Mouse (Mus musculus): Measurements from ENCODE around the gene Eif5a2. TPM values are rescaled to one million over a fixed set of nuclear protein-coding genes. Genes with fewer than 3 reads are reported as not detected.
"Not testable (repeated sequence)": the region's sequence is repeated elsewhere in the genome, so short reads cannot be mapped to it uniquely, and the experiment has no call there.

Gene Eif5a2
- total RNA-seq (2021): 1 to 10 TPM in 1 of 2 experiments, under 1 TPM in 1; 0.84 to 1.0 TPM
- long read RNA-seq, experiment 1, full-length matches to known transcripts: 2 of 3 reads
- long read RNA-seq, experiment 1, partial matches to known transcripts: 0 of 3 reads
- long read RNA-seq, experiment 1, other reads (novel, unspliced or antisense): 1 of 3 reads
- long read RNA-seq, experiment 2, full-length matches to known transcripts: 1 of 1 reads
- long read RNA-seq, experiment 2, partial matches to known transcripts: 0 of 1 reads
- long read RNA-seq, experiment 2, other reads (novel, unspliced or antisense): 0 of 1 reads

GRCm38 (mm10) chr3:28780994-28781393, at the start of gene Eif5a2:
Gene Eif5a2 (plus strand): TSS chr3:28781276.
- peak; percentile 90 to 93 for DNase-seq

GRCm38 (mm10) chr3:28734712-28735111, 46.4 kb upstream of the Eif5a2 start:
- no peak for DNase-seq

DNA sequence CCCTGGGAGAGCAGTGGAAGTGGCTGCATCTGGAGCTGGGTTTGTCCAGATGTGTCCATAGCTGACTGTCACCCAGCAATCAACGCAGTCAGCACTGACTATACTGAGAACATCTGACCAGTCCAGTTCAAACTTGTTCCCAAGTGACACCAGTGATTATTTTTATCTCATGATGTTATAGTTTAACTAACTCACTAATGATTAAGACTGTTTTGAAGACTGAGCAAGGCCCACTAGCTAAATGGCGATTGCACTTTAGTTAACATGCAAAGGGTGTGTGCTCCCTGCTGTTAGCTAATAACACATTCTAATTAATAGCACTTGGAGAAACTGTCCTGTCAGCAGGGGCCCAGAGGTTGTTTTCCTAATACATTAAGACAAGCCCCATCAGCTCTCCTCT, 44.1 kb upstream of the Eif5a2 start:
- no peak for DNase-seq

DNA sequence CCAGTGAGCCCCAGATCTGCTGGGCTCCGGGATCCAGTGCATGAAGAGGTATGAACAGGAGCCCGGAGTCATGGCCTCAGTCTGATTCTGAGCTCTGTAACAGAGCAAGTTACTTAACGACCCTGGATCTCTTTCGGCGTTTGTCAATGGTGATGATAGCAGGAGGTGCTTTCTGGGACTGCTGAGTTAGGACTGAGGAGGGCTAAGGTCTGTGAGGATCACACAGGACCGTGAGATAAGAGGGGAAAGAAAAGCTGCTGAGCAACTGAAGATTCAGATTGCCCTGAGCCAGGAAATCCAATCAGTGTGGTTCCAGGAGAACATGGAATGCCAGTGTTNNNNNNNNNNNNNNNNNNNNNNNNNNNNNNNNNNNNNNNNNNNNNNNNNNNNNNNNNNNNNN, 40.7 kb upstream of the Eif5a2 start:
- no peak for DNase-seq

DNA sequence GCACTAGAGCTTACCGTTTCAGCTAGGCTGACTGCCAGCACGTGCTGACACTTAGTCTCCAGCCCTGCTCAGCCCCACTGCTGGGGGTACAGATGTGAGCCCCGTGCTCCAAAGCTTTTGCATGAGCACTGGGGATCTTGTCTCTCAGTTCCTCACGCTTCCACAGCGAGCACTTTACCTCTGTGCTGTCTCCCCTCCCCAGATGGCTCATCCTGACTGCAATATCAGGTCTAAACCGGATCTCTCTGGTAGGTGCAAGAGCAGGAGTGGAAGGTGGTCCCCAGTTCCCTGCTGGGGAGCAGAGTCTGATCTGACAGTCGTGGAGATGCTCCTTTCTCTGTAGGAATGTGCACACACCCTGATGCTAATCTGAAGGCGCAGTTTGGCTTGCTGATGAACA, 37.8 kb upstream of the Eif5a2 start:
- DNase-seq: no peak

DNA sequence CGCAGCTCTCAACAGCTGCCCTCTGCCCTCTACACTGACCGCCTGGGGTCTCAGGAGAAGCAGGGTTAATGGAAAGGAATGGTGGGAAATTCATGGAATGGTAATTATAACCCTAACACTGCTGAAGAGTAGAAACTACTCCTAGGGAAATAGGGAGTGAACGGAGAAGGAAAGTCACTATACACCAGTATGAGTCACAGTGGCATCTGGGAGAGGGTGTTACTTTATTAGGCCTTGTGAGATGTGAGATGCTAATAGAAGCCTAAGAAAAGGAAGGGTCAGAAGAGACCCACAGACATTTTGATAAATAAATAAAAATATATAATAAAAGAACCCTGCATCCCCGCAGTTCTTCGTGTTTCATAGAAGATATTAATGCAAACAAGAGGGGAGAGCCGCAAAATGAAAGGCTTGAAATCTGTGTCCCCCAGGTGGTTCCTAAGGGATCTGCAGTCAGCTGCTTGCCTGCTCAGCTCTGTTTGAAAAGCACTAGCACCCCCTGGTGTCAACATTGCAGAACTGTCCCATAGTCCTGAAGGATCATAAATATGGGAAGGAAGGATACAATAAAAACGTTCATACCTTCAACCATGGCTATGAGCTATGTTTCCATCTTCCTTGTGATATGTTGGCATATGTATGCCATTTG, 35.1 kb upstream of the Eif5a2 start:
- DNase-seq: peak; percentile 65 to 86

GRCm38 (mm10) chr3:28748151-28748550, 32.9 kb upstream of the Eif5a2 start:
- no peak for DNase-seq

DNA sequence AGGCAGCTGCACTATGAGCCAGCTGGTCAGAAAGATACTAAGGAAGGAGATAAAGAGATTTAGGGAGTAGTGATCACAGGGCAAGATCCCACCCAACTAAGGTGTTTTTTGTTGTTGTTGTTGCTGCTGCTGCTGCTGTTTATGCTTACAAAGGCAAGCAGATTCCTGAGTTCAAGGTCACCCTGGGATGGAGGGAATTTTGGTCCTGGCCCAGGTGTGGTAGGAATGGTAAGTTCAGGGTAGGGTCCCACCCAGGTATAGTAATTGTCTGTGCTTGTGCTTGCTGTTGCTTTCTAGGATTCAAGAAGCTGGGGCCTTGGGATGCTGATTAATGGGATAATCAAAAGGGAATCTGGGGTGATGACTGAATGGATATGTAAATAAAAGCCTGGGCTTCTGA, 32.1 kb upstream of the Eif5a2 start:
- no peak for DNase-seq

- DNase-seq: no peak
Observed at GRCm38 (mm10) chr3:28755477-28755876, 25.6 kb upstream of the Eif5a2 start.

DNA sequence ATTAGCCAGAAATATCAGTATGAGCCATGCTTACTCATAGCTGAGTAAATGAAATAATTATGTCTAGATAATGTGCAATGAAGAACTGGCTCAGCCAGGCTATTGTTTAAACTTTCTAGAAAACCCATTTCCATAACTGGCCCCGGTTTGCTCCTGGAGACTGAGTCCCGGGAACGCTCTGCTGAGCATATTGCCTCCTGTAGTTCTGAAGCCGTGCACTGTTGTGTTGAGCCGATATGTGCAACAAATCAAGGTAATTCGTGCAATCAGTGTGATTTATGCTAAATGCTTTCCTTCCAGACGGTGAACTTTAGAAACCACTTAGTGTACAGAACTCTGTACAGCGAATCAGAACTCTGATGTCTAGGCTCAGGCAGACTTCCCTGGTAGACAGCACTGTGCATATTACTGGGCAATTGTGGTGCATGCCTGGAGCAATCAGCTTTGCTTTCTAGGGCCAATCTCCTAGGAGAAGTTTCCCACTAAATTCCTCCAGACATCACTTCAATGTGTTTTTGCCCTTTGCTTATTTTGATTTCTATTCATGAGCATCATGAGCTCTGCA, 19.8 kb upstream of the Eif5a2 start:
- DNase-seq: no peak

GRCm38 (mm10) chr3:28766935-28767334, 14.1 kb upstream of the Eif5a2 start:
- DNase-seq: no peak

DNA sequence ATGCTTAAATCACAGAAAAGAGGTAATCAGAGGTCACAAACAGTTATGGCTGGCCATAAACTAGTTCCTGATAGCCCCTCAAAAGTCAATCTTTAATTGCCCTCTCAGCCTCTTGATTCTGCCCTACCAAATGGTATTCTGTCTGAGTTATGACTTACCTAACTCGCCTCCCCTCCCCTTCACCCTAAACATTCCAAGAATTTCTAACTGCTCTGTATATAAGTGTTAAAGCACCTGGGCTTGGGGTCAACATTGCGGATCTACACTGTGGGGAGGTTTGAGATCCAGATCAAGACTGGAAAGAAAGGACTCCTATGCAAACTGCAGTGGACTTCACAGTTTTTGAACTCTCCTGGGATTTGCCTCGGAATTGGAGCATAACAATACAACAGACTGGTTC, 12.9 kb upstream of the Eif5a2 start:
- DNase-seq: no peak

- not testable (repeated sequence) for DNase-seq
Observed at GRCm38 (mm10) chr3:28772919-28773318, 8.2 kb upstream of the Eif5a2 start.

GRCm38 (mm10) chr3:28775361-28775760, 5.7 kb upstream of the Eif5a2 start:
- no peak for DNase-seq

DNA sequence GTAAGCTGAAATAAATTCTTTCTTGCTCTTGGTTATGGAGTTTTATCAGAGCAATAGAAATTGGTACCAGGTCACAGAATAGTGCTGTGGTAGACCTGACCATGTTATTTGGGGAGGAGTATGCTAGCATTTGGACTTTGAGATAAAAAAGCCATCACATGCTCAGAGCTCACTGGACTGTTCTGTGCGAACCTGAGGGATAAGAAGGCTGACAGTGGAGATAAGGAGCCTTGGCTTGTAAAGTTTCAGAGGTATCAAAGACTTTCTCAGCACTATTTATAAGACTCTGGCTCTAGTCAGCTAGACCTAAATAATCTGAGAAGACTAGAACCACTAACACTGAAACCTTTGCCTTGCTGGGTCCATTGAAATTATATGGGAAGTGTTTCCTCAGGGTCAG, 5.1 kb upstream of the Eif5a2 start:
- DNase-seq: no peak

- no peak for DNase-seq
Observed at GRCm38 (mm10) chr3:28776491-28776890, 4.6 kb upstream of the Eif5a2 start.

- DNase-seq: no peak
Observed at GRCm38 (mm10) chr3:28780511-28780910, 565 bp upstream of the Eif5a2 start.

DNA sequence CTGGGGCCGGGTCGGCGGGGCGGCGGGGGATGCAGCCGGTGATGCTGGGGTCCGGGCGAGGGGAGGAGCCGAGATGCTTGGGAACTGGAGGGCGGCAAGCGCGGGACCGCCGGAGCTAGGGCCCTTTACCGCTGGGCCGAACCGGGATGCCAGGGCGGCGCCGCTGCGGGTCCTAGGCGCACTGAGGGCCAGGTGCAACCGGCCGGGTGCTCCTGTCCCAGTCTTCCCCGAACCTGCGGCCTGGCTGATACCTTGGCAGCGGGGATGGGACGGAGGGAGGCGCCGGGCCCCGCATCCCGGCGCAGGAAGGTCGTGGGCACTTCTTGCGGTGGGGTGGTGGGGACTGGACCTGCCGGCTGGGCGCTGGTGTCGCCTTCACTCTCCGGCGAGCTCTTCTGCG, 346 bp downstream of the Eif5a2 start:
- DNase-seq: no peak

DNA sequence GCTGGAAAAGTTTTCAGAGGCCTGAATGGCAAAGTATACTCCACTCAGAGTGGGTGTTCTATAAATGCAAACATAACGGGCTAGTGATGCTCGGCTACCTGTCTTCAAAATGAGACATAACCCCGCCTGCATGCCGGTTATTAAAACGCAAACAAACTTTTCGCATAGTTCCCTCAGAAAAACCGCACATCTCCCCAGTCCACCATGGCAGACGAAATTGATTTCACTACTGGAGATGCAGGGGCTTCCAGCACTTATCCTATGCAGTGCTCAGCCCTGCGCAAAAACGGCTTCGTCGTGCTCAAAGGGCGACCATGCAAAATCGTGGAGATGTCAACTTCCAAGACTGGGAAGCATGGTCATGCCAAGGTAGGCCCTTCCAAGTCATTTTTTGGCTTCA, 772 bp downstream of the Eif5a2 start:
- DNase-seq: no peak

DNA sequence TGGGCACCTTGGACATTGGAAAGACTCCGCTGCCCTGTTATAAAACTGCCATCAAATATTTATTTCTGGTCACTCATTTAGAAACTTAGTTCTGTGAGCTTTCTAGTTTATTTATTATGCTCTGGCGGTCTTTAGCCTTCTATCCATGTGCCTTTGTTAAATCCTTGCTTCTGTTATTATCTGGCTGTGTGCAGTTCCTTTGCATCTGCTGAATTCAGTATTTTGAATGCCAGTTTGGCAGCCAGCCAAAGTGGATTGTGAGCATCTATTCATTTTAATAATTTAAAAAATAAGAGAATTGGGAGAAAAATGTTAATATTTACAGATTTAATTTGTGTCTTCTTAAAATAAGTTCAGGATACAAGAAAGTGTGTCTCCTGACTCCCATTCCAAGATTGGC, 3.1 kb downstream of the Eif5a2 start:
- no peak for DNase-seq

GRCm38 (mm10) chr3:28794835-28795234, 13.8 kb downstream of the Eif5a2 start:
- DNase-seq: no peak

DNA sequence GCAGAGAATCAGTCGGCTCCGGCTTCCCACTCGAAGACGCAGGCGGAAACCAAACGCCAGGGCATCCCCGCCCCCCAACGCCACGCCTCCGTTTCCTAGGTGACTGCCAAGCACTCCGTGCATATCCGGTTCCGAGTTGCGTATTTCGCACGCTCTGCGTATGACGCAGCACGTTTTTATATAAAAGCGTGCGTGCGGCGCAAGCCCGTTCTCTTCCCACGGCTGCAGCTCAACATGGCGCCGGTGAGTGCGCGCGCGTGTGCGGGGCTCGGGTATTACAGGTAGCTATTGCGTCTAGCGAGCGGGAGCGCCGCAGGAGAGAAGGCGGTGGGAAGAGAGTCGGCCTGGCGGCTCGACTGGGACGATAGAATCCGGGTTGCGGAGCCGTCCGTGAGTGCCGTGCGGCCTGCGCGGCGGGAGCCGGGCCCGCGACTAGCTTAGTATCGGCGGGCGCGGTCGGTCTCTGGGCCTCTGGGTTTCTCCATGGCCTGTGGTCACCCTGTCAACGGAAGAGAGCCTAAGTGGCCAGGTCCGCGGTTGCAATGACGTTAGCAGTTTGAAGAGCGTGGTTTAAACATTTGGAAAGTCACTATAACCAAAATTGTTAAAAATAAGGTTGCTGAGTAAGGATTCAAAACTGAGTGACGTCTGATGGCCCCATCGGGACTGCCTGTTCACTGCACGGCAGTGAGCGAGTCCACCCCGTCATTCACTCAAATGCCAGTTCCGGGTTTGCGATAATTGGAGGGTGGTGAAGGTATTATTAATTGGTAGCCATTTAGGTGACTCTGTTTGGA, 24.4 kb downstream of the Eif5a2 start, which contains the start of gene Rpl22l1:
TSS of gene Rpl22l1 (plus strand) at position 136 of the 797 bp plus-strand sequence.
- peak; percentile 99 for DNase-seq
